In the genomic region with DNA sequence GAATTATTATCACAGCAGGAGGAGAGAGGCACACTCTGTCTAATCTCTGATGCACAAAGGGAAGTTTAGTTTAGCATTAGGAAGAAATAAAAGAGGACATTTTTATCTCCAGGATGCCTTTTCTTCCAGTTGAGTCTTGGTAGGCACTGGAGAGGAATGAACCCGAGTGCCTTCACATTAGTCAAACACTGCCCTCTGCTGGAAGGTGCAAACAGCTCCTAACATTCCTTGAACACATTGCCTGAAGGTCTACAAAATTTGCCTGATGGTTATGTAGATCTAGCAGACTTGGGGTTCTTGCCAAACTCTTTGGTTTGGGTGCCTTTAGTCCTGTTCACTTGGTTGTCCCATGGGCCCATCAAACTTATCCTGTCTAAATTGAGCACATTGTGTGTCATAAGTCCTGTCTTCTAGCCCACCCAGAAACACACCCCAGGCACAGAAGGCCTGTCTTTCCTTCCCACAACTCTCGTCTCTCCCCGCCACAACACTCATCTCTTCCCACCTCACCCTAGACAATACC, we compare ENCODE assay signal across 8 mouse cellular contexts.
DNase-seq lines count a peak whose midpoint lies in the region; ATAC-seq and TF ChIP-seq lines count a peak whose summit lies in the region.

No protein-coding gene starts in this region.

- H3K27me3 ChIP-seq in forebrain, postnatal 0 days (ENCODE audit: insufficient read depth, low read length) = no peaks in the 10 kb centered on the region
- H3K27me3 ChIP-seq in forebrain, embryonic 13.5 days = no peaks in the 10 kb centered on the region
- H3K27me3 ChIP-seq in splenic B cell, adult 2 months (ENCODE audit: control insufficient read depth, insufficient read depth, low read length, poor library complexity, severe bottlenecking) = no peaks in the 10 kb centered on the region
- no peaks in the 10 kb centered on the region for H3K27me3 ChIP-seq in forebrain, embryonic 16.5 days (replicated peaks; ENCODE audit: control insufficient read depth, insufficient read depth, low read length)

- no peak overlapping the region for H3K4me3 ChIP-seq in forebrain, postnatal 0 days (ENCODE audit: low read depth, low read length)
- H3K4me3 ChIP-seq in forebrain, embryonic 13.5 days = no peak overlapping the region
- no peak overlapping the region for H3K4me3 ChIP-seq in forebrain, embryonic 16.5 days (replicated peaks; ENCODE audit: low read length)

- no peaks in the 10 kb centered on the region for H3K36me3 ChIP-seq in forebrain, postnatal 0 days (ENCODE audit: insufficient read depth)
- no peaks in the 10 kb centered on the region for H3K36me3 ChIP-seq in forebrain, embryonic 13.5 days (ENCODE audit: poor library complexity, severe bottlenecking)
- H3K36me3 ChIP-seq in splenic B cell, adult 2 months (ENCODE audit: control insufficient read depth, insufficient read depth, low read length, poor library complexity, severe bottlenecking) = no peaks in the 10 kb centered on the region
- no peaks in the 10 kb centered on the region for H3K36me3 ChIP-seq in forebrain, embryonic 16.5 days (ENCODE audit: control insufficient read depth, insufficient read depth)

- H3K27ac ChIP-seq in forebrain, postnatal 0 days (ENCODE audit: low read depth, low read length) = no peak overlapping the region
- H3K27ac ChIP-seq in forebrain, embryonic 13.5 days = no peak overlapping the region
- no peak overlapping the region for H3K27ac ChIP-seq in forebrain, embryonic 16.5 days (ENCODE audit: low read length)

- no peaks in the 10 kb centered on the region for H3K9me3 ChIP-seq in forebrain, postnatal 0 days (ENCODE audit: low read length)
- H3K9me3 ChIP-seq in forebrain, embryonic 13.5 days (replicated peaks) = no peaks in the 10 kb centered on the region
- no peaks in the 10 kb centered on the region for H3K9me3 ChIP-seq in forebrain, embryonic 16.5 days (ENCODE audit: control insufficient read depth, low read length)

- WGBS in forebrain, postnatal 0 days = 69% methylated on average over 3 of the region's 3 CpGs
- 72% methylated on average over 3 of the region's 3 CpGs for WGBS in forebrain, embryonic 13.5 days
- WGBS in forebrain, embryonic 16.5 days = 79% methylated on average over 3 of the region's 3 CpGs

- no peak overlapping the region for H3K9ac ChIP-seq in forebrain, postnatal 0 days
- H3K9ac ChIP-seq in forebrain, embryonic 13.5 days = no peak overlapping the region
- H3K9ac ChIP-seq in forebrain, embryonic 16.5 days (replicated peaks; ENCODE audit: low read depth, low read length) = no peak overlapping the region

- TF ChIP-seq CTCF in forebrain, postnatal 0 days (IDR thresholded peaks at IDR 0.05; ENCODE audit: low read depth) = peak; percentile 31; the same call in 1 of the 2 replicates

- no peak for ATAC-seq in forebrain, postnatal 0 days
- ATAC-seq in forebrain, embryonic 13.5 days = no peak
- peak; percentile 51 to 56; a peak in 2 of 4 replicates for ATAC-seq in hematopoietic stem cell, adult 5-6 weeks (replicated peaks in 1 of 2; ENCODE audit: insufficient read depth in 1 of 2, low FRiP score in 2 of 2, low TSS enrichment in 1 of 2, low read depth in 1 of 2, poor library complexity in 2 of 2, severe bottlenecking in 2 of 2)
- no peak for ATAC-seq in forebrain, embryonic 16.5 days

- no peak overlapping the region for H3K4me2 ChIP-seq in forebrain, postnatal 0 days (ENCODE audit: low read depth)
- H3K4me2 ChIP-seq in forebrain, embryonic 13.5 days = no peak overlapping the region
- H3K4me2 ChIP-seq in forebrain, embryonic 16.5 days (ENCODE audit: low read length) = no peak overlapping the region

- no peaks in the 10 kb centered on the region for H3K4me1 ChIP-seq in forebrain, postnatal 0 days (ENCODE audit: insufficient read depth)
- no peaks in the 10 kb centered on the region for H3K4me1 ChIP-seq in forebrain, embryonic 13.5 days
- no peaks in the 10 kb centered on the region for H3K4me1 ChIP-seq in forebrain, embryonic 16.5 days (replicated peaks; ENCODE audit: control insufficient read depth, insufficient read depth, low read length)

- DNase-seq in forebrain, postnatal 0 days = no peak
- DNase-seq in urinary bladder, postnatal 25 days (ENCODE audit: low spot score) = peak; percentile 39
- no peak for DNase-seq in urinary bladder, postnatal 4 days (ENCODE audit: low spot score in 2 of 2)
- peak; percentile 57 for DNase-seq in splenic B cell, adult 2 months (ENCODE audit: low read depth, low spot score)
- no peak for DNase-seq in cerebellum, postnatal 36 days

Comparison
In these comparisons a context has a peak if more than half of its experiments do, and no peak if none do; other contexts are left out.
1. DNase-seq: peak in urinary bladder, postnatal 25 days (single experiment) and splenic B cell, adult 2 months (single experiment); none in forebrain, postnatal 0 days (single experiment), urinary bladder, postnatal 4 days (0 of 2) and cerebellum, postnatal 36 days (0 of 2).
2. ATAC-seq: peak in hematopoietic stem cell, adult 5-6 weeks (2 of 2); none in forebrain, postnatal 0 days (single experiment), forebrain, embryonic 13.5 days (single experiment) and forebrain, embryonic 16.5 days (single experiment).